Mouse (Mus musculus) 3134 (cell line): ENCODE results near the gene Zkscan16.

Source experiments
- DNase-seq: peaks from one replicate; pipeline ENCODE4 v3.0.0-alpha.2; 2011; ENCODE audit warnings: low spot score; ENCODE audit not compliant: insufficient read length; ENCODE audit errors: extremely low read depth

The Zkscan16 gene

GRCm38 (mm10) chr4:58997081-58997480 is 53.7 kb downstream of the Zkscan16 start:
- DNase-seq: no peak

- DNase-seq: no peak
Observed at GRCm38 (mm10) chr4:58998688-58999087, 55.3 kb downstream of the Zkscan16 start.

- DNase-seq: peak; percentile 39
Observed at GRCm38 (mm10) chr4:58999686-59000085, 56.3 kb downstream of the Zkscan16 start.

GRCm38 (mm10) chr4:59000614-59001013 is 57.2 kb downstream of the Zkscan16 start:
- DNase-seq: peak; percentile 43

GRCm38 (mm10) chr4:59002948-59003805 is 59.7 kb downstream of the Zkscan16 start, which contains the start of gene Gm20503:
Gene Gm20503, plus strand, starts transcription at chr4:59003210.
- DNase-seq: peak; percentile 90

GRCm38 (mm10) chr4:59003806-59004200 is 60.4 kb downstream of the Zkscan16 start:
- no peak for DNase-seq

- DNase-seq: no peak
Observed at GRCm38 (mm10) chr4:59006211-59006610, 62.8 kb downstream of the Zkscan16 start.

- DNase-seq: peak; percentile 45
Observed at GRCm38 (mm10) chr4:59007016-59007415, 63.6 kb downstream of the Zkscan16 start.
